ENCODE assay signal across 26 mouse cellular contexts in the genomic region with DNA sequence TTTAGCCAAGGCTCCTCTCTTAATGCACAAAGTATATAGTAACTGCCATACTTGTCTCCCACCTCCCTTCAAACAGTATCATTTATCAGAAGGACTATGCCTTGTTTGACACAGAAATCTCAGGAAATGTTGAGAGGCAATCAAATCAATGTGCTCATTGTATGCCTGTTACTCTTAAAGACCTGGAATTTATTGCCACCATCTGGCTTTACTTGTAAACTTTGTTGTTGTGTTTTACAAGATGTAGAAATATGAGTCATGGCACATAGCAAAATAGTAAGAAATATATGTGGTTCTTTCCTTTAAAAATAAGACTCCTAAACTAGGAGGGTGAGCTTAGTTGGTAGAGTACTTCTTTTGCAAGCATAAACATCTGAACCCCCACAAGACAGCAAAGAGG.
"Had no signal": no experiment of that assay in that cellular context is flagged by ENCODE, and none has a peak within 500 bp of the region (broad histone marks: within the 10 kb centered on the region; RNA-seq: fewer than 3 reads in every experiment).

No protein-coding gene starts in this region.

- H3K27ac ChIP-seq: heart, adult 2 months; heart, embryonic 13.5 days; heart, embryonic 15.5 days; hindbrain, embryonic 13.5 days; hindbrain, embryonic 15.5 days; hindbrain, postnatal 0 days; kidney, embryonic 15.5 days; kidney, postnatal 0 days; limb, embryonic 15.5 days; liver, embryonic 12.5 days; liver, embryonic 14.5 days had no signal

- H3K9ac ChIP-seq: heart, embryonic 13.5 days; heart, embryonic 15.5 days; hindbrain, embryonic 13.5 days; hindbrain, embryonic 15.5 days; kidney, embryonic 15.5 days; limb, embryonic 15.5 days; liver, embryonic 12.5 days; liver, embryonic 14.5 days had no signal

- ATAC-seq: hindbrain, postnatal 0 days; intestine, embryonic 16.5 days; liver, embryonic 12.5 days had no signal

- H3K4me2 ChIP-seq: heart, embryonic 11.5 days; heart, embryonic 13.5 days; heart, embryonic 15.5 days; hindbrain, embryonic 13.5 days; hindbrain, embryonic 15.5 days; kidney, embryonic 15.5 days; limb, embryonic 15.5 days; liver, embryonic 12.5 days had no signal

- H3K27me3 ChIP-seq: heart, embryonic 13.5 days; heart, embryonic 15.5 days; hindbrain, embryonic 13.5 days; hindbrain, embryonic 15.5 days; kidney, embryonic 15.5 days; limb, embryonic 15.5 days; liver, embryonic 12.5 days had no signal

- H3K4me1 ChIP-seq: heart, embryonic 13.5 days; heart, embryonic 15.5 days; hindbrain, embryonic 13.5 days; hindbrain, embryonic 15.5 days; kidney, embryonic 15.5 days; liver, embryonic 12.5 days had no signal

- H3K9me3 ChIP-seq: hindbrain, embryonic 13.5 days; hindbrain, embryonic 15.5 days; kidney, embryonic 15.5 days; limb, embryonic 15.5 days; liver, embryonic 12.5 days had no signal

- DNase-seq: gastrocnemius, postnatal 14 days; gastrocnemius, postnatal 36 days; heart, adult 11 months; heart, adult 2 months; heart, postnatal 14 days; heart, postnatal 36 days; kidney, adult 11 months; kidney, adult 2 months; kidney, adult 9 months; kidney, postnatal 14 days; kidney, postnatal 36 days; layer of hippocampus, adult 9-11 months; layer of hippocampus, postnatal 36 days; left cerebral cortex, postnatal 4 days had no signal

- H3K36me3 ChIP-seq: heart, embryonic 13.5 days; heart, embryonic 15.5 days; hindbrain, embryonic 13.5 days; hindbrain, embryonic 15.5 days; kidney, embryonic 15.5 days; limb, embryonic 15.5 days; liver, embryonic 12.5 days had no signal

- H3K4me3 ChIP-seq: heart, adult 2 months; heart, embryonic 13.5 days; heart, embryonic 15.5 days; hindbrain, embryonic 13.5 days; hindbrain, embryonic 15.5 days; kidney, embryonic 15.5 days; limb, embryonic 15.5 days; liver, embryonic 12.5 days had no signal
